Mouse (Mus musculus) bone marrow, adult 2 months (tissue): Measurements from ENCODE around the gene Trp63.

ENCODE experiments used
- CTCF ChIP-seq: fragments of 200-500 bp; IDR thresholded peaks from 2 replicates; pipeline ENCODE4 v1.5.1; 2011; ENCODE audit warnings: low read length, control low read depth; ENCODE audit not compliant: control insufficient read depth, insufficient read depth
- POLR2A ChIP-seq: fragments of 200-500 bp; IDR thresholded peaks from 2 replicates; pipeline ENCODE4 v1.6.1; 2011; ENCODE audit warnings: low read depth, mild to moderate bottlenecking, control low read depth, low read length, borderline replicate concordance; ENCODE audit not compliant: control insufficient read depth

- no peak for TF ChIP-seq CTCF
- TF ChIP-seq POLR2A = no peak
Observed at GRCm38 (mm10) chr16:25875681-25876080, 192.1 kb downstream of the Trp63 start.
